Mouse (Mus musculus): ENCODE data around the gene Gm14525. TPM values are rescaled to one million over a fixed set of nuclear protein-coding genes. Genes with fewer than 3 reads are reported as not detected.
"Not testable (repeated sequence)": the region's sequence is repeated elsewhere in the genome, so short reads cannot be mapped to it uniquely, and the experiment has no call there.

Gene Gm14525
- polyA plus RNA-seq (2016; fragmentation: Nextera tagmentation; extraction: Ambion mirVana), result not detected in 2 replicates

- not testable (repeated sequence) for H3K9me3 ChIP-seq; ATAC-seq (ENCODE audit: low FRiP score); H3K27ac ChIP-seq; H3K4me2 ChIP-seq; H3K4me3 ChIP-seq (replicated peaks); H3K27me3 ChIP-seq; H3K9ac ChIP-seq; H3K36me3 ChIP-seq (replicated peaks); H3K4me1 ChIP-seq
- 93% methylated on average over 3 of the region's 5 CpGs for WGBS
Observed at GRCm38 (mm10) chrX:26702538-26702937, at the start of gene Gm14525. Gene Gm14525, minus strand, starts transcription at chrX:26702638.

Other genes with a start within 250 kb of the Gm14525 start
- not detected in 2 replicates for gene Slx, start 157.1 kb downstream of the Gm14525 start, polyA plus RNA-seq (2016; fragmentation: Nextera tagmentation; extraction: Ambion mirVana)
- not detected in 2 replicates for gene Gm6121, start 233.1 kb upstream of the Gm14525 start, polyA plus RNA-seq (2016; fragmentation: Nextera tagmentation; extraction: Ambion mirVana)